Mouse (Mus musculus): ENCODE data around the gene Fmo1.

- TF ChIP-seq CTCF (IDR thresholded peaks at IDR 0.05 in 2 of 3, conservative IDR thresholded peaks at IDR 0.05 in 1 of 3; ENCODE audit: control insufficient read depth in 1 of 3, insufficient read depth in 1 of 3, low read depth in 2 of 3, low read length in 3 of 3, poor library complexity in 1 of 3, severe bottlenecking in 1 of 3): no peak
- TF ChIP-seq MAFK (IDR thresholded peaks at IDR 0.05; ENCODE audit: borderline replicate concordance, low read depth, low read length): no peak
- no peak for TF ChIP-seq ZKSCAN1 (IDR thresholded peaks at IDR 0.05; ENCODE audit: low read depth, low read length)
- no peak for TF ChIP-seq POLR2A (IDR thresholded peaks at IDR 0.05; ENCODE audit: control insufficient read depth in 1 of 2, insufficient read depth in 1 of 2, low read depth in 1 of 2, low read length in 2 of 2, poor library complexity in 1 of 2)
- TF ChIP-seq USF2 (IDR thresholded peaks at IDR 0.05; ENCODE audit: borderline replicate concordance in 1 of 2, insufficient read depth in 1 of 2, low read depth in 1 of 2, low read length in 2 of 2): no peak
- TF ChIP-seq MAX (IDR thresholded peaks at IDR 0.05; ENCODE audit: low read length): no peak
- TF ChIP-seq EP300 (IDR thresholded peaks at IDR 0.05; ENCODE audit: low read depth in 1 of 2, low read length in 2 of 2): no peak
- TF ChIP-seq TAL1 (IDR thresholded peaks at IDR 0.05; ENCODE audit: low read length): no peak
- no peak for TF ChIP-seq GATA1 (IDR thresholded peaks at IDR 0.05; ENCODE audit: low read depth, low read length)
- TF ChIP-seq ZC3H11A (IDR thresholded peaks at IDR 0.05; ENCODE audit: low read depth, low read length): no peak
- no peak for TF ChIP-seq USF1 (IDR thresholded peaks at IDR 0.05; ENCODE audit: low read depth, low read length)
- no peak for TF ChIP-seq GABPA (IDR thresholded peaks at IDR 0.05; ENCODE audit: low read depth, low read length)
- TF ChIP-seq ZNF384 (IDR thresholded peaks at IDR 0.05; ENCODE audit: low read depth, low read length): no peak
- no peak for TF ChIP-seq SIN3A (IDR thresholded peaks at IDR 0.05; ENCODE audit: low read length)
These were observed 47.1 kb downstream of the Fmo1 start for GRCm38 (mm10) chr1:162819280-162819679.
